Mouse (Mus musculus): ENCODE results near the gene Zbtb25. TPM values are rescaled to one million over a fixed set of nuclear protein-coding genes. Genes with fewer than 3 reads are reported as not detected.

Zbtb25 gene
- polyA plus RNA-seq, 1 experiment from 2014 or later: 13.7 TPM

DNA sequence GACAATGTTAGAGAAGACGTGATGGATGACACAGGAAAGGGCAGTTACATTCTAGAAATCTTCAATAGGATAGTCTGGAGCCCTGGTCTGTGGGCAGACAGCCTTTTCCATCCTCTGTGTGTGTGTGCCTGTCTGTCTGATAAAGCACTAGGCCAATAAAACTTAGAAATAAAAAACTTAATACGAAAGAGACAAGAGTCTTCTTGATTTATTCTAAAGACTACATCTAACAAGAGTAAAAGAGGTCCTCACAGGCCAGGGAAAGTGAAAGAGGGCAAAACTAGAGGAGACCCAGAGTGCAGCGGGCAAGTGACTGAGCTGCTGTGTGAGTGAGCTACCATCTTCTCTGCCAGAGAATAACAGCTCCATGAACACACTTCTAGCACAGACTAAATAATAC lies 3.1 kb downstream of the Zbtb25 start:
- Histone ChIP-seq H3K9me3 (no peaks in the 10 kb centered on the region), H3K27ac (no peak overlapping the region), H3K4me3 (replicated peaks) (no peak overlapping the region), H3K4me2 (no peak overlapping the region), H3K27me3 (replicated peaks) (no peaks in the 10 kb centered on the region), H3K9ac (no peak overlapping the region), H3K36me3 (no peaks in the 10 kb centered on the region), H3K4me1 (peaks cover 21% of the 10 kb centered on the region)
- 73% methylated on average over 3 of the region's 3 CpGs for WGBS
- ATAC-seq (ENCODE audit: insufficient read depth, low FRiP score, low read depth): no peak

DNA sequence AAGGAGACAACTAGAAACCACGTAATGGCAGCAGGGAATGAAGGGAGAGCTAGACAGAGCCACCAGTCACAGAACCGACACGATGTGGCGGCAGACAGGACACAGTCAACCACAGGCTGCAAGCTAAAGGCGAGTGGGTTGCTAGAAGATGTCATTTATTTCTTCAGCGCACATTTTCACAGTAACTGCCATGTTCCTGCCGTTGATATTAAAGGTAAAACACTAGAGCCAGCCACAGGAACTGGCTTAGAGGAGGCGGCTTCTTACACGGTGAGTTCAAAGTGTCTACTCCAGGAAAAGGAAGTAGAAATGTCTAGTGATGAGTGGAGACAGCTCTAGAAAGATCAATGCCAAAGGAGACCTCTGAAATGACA lies 7.1 kb downstream of the Zbtb25 start:
- Histone ChIP-seq H3K9ac (no peak overlapping the region), H3K27me3 (replicated peaks) (no peaks in the 10 kb centered on the region), H3K9me3 (no peaks in the 10 kb centered on the region), H3K4me1 (peaks cover 6% of the 10 kb centered on the region), H3K27ac (no peak overlapping the region), H3K4me2 (no peak overlapping the region), H3K4me3 (replicated peaks) (no peak overlapping the region), H3K36me3 (no peaks in the 10 kb centered on the region)
- ATAC-seq (ENCODE audit: insufficient read depth, low FRiP score, low read depth): no peak
- 78% methylated on average over 9 of the region's 9 CpGs for WGBS

DNA sequence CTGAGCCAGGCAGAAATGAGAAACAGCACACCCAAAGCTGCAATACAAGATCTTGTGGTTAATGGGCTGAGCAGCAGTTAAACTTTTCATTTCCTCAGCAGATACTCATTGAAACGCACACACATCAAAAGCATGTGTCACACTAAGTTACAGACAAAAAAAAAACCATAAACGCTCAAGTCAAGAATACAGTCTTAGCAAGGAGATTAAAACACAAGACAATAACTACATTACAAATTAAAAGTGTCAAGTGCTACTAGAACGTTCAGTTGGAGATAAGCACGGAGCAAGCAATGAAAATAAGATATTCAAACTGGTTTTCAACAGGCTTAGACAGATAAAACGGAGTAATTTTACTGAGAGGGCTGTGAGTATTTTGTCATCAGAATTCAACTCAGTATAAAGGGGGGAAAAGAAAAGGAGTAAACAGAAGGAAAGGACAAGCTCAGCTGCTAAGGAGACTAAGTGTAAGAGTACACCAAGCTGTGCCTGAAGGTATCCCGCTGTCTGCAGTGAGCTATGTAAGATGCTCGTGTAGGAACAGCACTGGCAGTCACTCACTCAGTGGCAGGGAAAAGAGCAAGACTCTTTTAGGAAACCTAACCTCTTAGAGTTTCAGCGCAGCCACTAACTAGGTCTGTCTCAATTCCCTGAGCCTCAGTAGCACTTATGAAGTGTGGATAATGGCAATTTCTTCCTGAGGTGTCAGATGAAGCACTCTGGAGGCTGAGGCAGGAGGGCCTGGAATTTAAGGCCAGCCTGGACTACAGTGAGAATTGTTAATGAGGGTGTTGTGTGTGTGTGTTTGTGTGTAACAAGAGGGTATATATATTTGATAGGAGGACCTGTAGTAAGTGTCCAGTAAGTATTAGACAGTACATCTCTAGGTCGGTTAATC lies 7.7 kb downstream of the Zbtb25 start:
- Histone ChIP-seq H3K4me3 (replicated peaks) (no peak overlapping the region), H3K9me3 (no peaks in the 10 kb centered on the region), H3K4me1 (peaks cover 4% of the 10 kb centered on the region; the same call in 1 of the 2 replicates), H3K27me3 (replicated peaks) (no peaks in the 10 kb centered on the region), H3K27ac (no peak overlapping the region), H3K4me2 (no peak overlapping the region), H3K9ac (no peak overlapping the region), H3K36me3 (no peaks in the 10 kb centered on the region)
- WGBS: 61% methylated on average over 9 of the region's 9 CpGs
- no peak for ATAC-seq (ENCODE audit: insufficient read depth, low FRiP score, low read depth)

DNA sequence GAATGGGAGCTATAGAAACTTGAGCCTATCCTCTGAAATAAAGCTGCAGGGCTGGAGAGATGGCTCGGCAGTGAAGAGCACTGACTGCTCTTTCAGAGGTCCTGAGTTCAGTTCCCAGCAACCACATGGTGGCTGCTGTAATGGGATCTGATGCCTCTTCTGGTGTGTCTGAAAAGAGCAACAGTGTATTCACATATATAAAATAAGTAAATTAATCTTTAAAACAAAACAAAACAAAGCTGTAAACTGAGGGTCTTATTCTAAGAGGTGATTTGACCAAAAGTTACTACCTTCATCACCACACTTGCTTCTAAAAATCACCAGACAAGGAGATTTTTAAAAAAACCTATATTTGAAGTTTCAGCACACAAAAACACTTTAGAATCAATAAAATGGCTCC lies 8.5 kb downstream of the Zbtb25 start:
- no peak overlapping the region for H3K27ac ChIP-seq
- H3K9ac ChIP-seq: no peak overlapping the region
- no peak overlapping the region for H3K4me3 ChIP-seq (replicated peaks)
- no peaks in the 10 kb centered on the region for H3K36me3 ChIP-seq
- 70% methylated on average over 1 of the region's 1 CpGs for whole genome bisulfite sequencing
- ATAC-seq (ENCODE audit: insufficient read depth, low FRiP score, low read depth): no peak
- no peaks in the 10 kb centered on the region for H3K9me3 ChIP-seq
- no peak overlapping the region for H3K4me2 ChIP-seq
- H3K4me1 ChIP-seq: peaks cover 4% of the 10 kb centered on the region; the same call in 1 of the 2 replicates
- H3K27me3 ChIP-seq (replicated peaks): no peaks in the 10 kb centered on the region

DNA sequence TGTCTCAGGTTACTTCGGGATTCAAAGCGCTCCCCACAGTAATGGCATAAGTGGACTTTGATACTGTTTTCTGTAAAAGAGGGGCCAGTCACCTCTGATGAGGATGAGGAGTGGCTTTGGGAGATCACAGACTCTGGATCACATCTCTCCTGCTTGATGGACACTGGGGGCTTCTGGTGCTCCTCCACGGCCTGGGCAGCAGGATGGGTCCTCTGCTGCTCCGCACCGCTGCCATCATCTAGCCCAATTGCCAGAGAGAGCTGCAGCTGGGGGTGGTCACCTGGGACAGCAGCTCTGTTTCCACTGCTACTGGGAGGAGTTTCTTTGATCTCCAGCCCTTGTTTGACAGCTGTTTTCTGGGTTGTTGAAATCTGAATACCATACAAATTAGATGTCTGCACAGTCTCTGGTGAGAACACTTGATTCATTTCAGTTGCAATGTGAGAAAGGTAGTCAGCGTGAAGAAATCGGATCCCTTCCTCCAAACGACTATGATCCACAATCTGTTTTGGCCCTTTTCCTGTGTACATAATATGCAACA lies 19.7 kb downstream of the Zbtb25 start:
- no peak for ATAC-seq (ENCODE audit: insufficient read depth, low FRiP score, low read depth)
- H3K27me3 ChIP-seq (replicated peaks): no peaks in the 10 kb centered on the region
- no peak overlapping the region for H3K4me2 ChIP-seq
- no peaks in the 10 kb centered on the region for H3K9me3 ChIP-seq
- H3K9ac ChIP-seq: no peak overlapping the region
- H3K4me1 ChIP-seq: no peaks in the 10 kb centered on the region
- WGBS: 78% methylated on average over 8 of the region's 8 CpGs
- peaks cover 14% of the 10 kb centered on the region; the same call in 1 of the 2 replicates for H3K36me3 ChIP-seq
- no peak overlapping the region for H3K27ac ChIP-seq
- no peak overlapping the region for H3K4me3 ChIP-seq (replicated peaks)

DNA sequence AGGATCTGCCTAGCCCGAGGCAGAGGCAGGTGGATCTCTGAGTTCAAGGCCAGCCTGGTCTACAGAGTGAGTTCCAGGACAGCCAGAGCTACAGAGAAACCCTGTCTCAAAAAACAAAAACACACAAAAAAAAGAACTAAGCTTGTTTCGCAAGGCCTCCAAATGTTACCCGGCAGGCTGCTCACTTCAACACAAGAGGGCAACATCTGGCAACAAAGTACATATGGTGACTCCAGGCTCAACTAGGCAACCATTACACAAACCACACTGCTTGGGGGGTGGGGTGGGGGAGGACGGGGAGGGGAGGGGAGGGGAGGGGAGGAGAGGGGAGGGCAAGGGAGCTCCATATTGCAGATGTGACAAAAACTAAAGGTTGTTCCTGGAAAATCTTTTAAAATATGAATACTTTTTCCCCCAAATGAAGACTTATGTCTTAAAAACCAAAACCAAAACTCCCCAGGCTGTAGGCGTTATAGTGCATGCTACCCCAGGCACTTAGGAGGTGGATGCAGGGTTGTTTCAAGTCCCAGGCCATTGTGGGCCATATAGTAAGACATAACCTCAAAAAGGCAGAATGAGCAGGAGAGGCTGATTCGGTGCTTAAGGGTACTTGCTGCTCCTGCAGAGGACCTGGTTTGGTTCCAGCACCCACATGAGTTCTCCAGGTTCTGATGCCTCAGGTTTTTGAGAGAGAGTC lies 23.5 kb downstream of the Zbtb25 start:
- H3K27me3 ChIP-seq (replicated peaks): no peaks in the 10 kb centered on the region
- H3K4me1 ChIP-seq: no peaks in the 10 kb centered on the region
- H3K4me2 ChIP-seq: no peak overlapping the region
- no peak overlapping the region for H3K4me3 ChIP-seq (replicated peaks)
- H3K36me3 ChIP-seq: peaks cover 9% of the 10 kb centered on the region; the same call in 1 of the 2 replicates
- WGBS: 72% methylated on average over 5 of the region's 6 CpGs
- no peak for ATAC-seq (ENCODE audit: insufficient read depth, low FRiP score, low read depth)
- H3K9me3 ChIP-seq: no peaks in the 10 kb centered on the region
- no peak overlapping the region for H3K27ac ChIP-seq
- H3K9ac ChIP-seq: no peak overlapping the region

DNA sequence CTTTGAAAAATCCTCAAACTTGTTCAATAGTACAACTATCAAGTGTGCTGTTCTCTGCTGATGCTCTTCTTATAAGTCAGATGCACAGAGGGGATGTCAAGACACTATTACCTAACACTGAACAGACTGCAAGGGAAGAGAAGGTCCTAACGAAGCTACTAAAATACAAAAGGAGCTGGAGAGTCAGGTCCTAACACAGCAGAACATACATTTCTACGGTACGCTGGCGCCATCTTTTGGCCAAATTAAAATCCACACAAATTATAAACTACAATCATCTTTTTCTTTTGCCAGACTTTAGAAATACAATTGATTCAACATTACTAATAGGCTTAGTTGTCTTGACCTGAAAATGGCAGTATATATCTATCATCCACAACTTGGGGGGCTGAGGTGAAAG lies 28.3 kb downstream of the Zbtb25 start:
- Histone ChIP-seq H3K36me3 (no peaks in the 10 kb centered on the region), H3K9ac (no peak overlapping the region), H3K4me3 (replicated peaks) (no peak overlapping the region), H3K4me2 (no peak overlapping the region), H3K4me1 (no peaks in the 10 kb centered on the region), H3K27ac (no peak overlapping the region), H3K9me3 (no peaks in the 10 kb centered on the region), H3K27me3 (replicated peaks) (no peaks in the 10 kb centered on the region)
- 5% methylated on average over 4 of the region's 4 CpGs for whole genome bisulfite sequencing
- no peak for ATAC-seq (ENCODE audit: insufficient read depth, low FRiP score, low read depth)

DNA sequence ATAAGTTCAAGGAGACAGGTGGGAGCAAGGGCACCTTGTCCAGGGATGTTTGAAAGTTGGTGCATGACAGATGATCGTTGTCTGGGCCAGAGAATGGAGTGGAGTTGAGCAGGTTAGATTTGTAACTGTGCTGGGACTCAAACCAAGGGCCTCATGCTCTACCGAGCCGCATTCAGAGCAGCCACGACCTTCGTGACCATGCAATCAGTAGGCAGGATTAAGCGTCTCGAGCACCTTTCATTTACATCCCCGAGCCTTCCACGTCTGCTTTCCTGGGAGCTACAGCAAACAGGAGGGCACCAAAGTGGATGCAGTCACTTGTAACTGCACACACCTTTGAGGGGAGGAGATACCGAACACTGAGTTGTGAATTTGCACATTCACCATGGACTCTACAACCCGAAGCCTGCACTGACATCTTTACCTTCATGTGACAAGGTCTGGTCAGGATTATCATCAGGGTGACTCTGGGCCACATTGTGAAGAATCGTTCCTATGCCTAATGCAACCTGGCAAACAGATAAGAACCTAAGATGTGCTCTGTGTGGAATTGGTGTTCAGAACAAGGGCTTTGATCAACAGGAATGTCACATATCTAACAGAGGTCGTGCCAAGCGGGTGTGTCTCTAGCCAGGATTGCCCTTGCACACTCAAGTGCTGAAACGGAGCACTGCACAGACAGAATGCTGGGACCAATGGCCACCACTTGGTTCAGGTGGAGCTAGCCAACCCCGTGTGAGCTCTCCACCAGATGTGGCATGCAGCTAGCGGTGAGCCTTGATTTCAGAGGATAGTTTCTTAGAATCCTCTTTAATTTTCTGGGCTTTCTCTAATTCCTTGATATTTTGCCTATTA lies 33.1 kb downstream of the Zbtb25 start:
- WGBS: 72% methylated on average over 17 of the region's 17 CpGs
- H3K4me3 ChIP-seq (replicated peaks): no peak overlapping the region
- no peak for ATAC-seq (ENCODE audit: insufficient read depth, low FRiP score, low read depth)

DNA sequence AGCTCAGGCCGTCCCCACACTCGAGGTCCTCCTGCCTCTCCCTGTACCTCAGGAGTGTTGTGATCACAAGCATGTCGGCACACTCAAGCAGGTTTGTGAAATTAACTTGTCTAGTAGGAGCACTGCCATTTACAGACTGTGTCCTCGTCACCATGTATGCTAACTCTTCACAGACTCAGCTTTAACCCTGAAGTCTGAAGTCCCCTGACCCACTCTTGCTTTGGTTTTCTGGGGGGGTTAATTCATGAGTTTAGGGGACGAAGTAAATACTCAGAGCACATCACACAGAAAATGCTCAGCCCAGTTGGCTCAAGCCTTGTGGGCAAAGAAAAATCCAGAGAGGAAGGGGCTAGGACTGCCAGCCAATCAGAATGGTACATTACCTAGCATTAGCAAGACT lies 33.8 kb downstream of the Zbtb25 start:
- Histone ChIP-seq H3K27ac (no peak overlapping the region), H3K27me3 (replicated peaks) (no peaks in the 10 kb centered on the region), H3K9me3 (no peaks in the 10 kb centered on the region), H3K9ac (no peak overlapping the region), H3K36me3 (no peaks in the 10 kb centered on the region), H3K4me2 (no peak overlapping the region), H3K4me1 (no peaks in the 10 kb centered on the region), H3K4me3 (replicated peaks) (no peak overlapping the region)
- no peak for ATAC-seq (ENCODE audit: insufficient read depth, low FRiP score, low read depth)
- WGBS: 76% methylated on average over 5 of the region's 5 CpGs

More for the DNA sequence above, 33.1 kb downstream of the Zbtb25 start:
- Histone ChIP-seq H3K4me2 (no peak overlapping the region), H3K27me3 (replicated peaks) (no peaks in the 10 kb centered on the region), H3K36me3 (no peaks in the 10 kb centered on the region), H3K9me3 (no peaks in the 10 kb centered on the region), H3K27ac (no peak overlapping the region), H3K4me1 (no peaks in the 10 kb centered on the region), H3K9ac (no peak overlapping the region)

DNA sequence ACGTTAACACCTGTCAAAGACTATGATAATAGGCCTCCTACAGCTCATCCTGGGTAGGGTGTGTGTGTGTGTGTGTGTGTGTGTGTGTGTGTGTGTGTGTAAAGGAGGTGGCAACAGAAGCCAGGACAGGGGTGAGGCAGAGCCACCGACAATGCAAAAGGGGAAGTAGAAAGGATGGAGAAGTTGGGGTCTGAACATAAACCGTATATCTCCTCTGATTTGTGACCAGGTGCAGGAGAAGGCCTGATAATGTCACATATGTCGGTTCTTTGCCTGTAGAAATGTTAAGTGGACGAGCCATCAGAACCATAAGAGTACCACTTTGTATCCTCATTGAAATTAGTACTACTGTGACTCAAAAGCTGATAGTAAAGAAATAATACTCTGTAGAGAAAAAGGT lies 35.7 kb downstream of the Zbtb25 start:
- Histone ChIP-seq H3K4me2 (no peak overlapping the region), H3K4me1 (no peaks in the 10 kb centered on the region), H3K27ac (no peak overlapping the region), H3K4me3 (replicated peaks) (no peak overlapping the region), H3K36me3 (no peaks in the 10 kb centered on the region), H3K27me3 (replicated peaks) (no peaks in the 10 kb centered on the region), H3K9me3 (no peaks in the 10 kb centered on the region), H3K9ac (no peak overlapping the region)
- WGBS: 90% methylated on average over 5 of the region's 5 CpGs
- no peak for ATAC-seq (ENCODE audit: insufficient read depth, low FRiP score, low read depth)

DNA sequence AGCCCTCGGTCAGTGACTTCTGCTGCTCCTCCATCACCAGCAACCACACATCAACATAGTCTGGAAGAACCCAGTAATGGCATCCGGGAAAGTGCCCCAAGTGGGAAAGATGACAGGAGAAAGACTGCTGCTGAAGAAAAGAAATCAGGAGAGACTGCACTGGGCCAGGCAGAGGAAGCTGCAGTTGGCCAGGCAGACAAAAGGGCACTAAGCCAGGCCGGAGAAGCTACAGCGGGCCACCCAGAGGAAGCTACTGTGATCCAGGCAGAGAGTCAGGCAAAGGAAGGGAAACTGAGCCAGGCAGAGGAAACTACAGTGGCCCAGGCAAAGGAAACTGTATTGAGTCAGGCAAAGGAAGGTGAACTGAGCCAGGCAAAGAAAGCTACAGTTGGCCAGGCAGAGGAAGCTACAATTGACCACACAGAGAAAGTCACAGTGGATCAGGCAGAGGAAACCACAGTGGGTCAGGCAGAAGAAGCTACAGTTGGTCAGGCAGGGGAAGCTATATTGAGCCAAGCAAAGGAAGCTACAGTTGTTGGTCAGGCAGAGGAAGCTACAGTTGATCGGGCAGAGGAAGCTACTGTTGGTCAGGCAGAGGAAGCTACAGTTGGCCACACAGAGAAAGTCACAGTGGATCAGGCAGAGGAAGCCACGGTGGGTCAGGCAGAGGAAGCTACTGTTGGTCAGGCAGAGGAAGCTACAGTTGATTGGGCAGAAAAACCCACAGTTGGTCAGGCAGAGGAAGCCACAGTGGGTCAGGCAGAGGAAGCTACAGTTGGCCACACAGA lies 40.6 kb downstream of the Zbtb25 start:
- no peak overlapping the region for H3K9ac ChIP-seq
- H3K36me3 ChIP-seq: no peaks in the 10 kb centered on the region
- H3K27me3 ChIP-seq (replicated peaks): no peaks in the 10 kb centered on the region
- peaks cover 8% of the 10 kb centered on the region for H3K4me1 ChIP-seq
- ATAC-seq (ENCODE audit: insufficient read depth, low FRiP score, low read depth): no peak
- WGBS: 86% methylated on average over 6 of the region's 6 CpGs
- H3K4me2 ChIP-seq: no peak overlapping the region
- H3K27ac ChIP-seq: no peak overlapping the region
- no peak overlapping the region for H3K4me3 ChIP-seq (replicated peaks)
- no peaks in the 10 kb centered on the region for H3K9me3 ChIP-seq

All from stomach, embryonic 15.5 days (tissue).